Mouse (Mus musculus): Measurements from ENCODE around the gene 5031439G07Rik.
"Not testable (repeated sequence)": the region's sequence is repeated elsewhere in the genome, so short reads cannot be mapped to it uniquely, and the experiment has no call there.

The 5031439G07Rik gene

GRCm38 (mm10) chr15:84953259-84953658, 35.1 kb downstream of the 5031439G07Rik start:
- DNase-seq (ENCODE audit: low spot score) = no peak

GRCm38 (mm10) chr15:84950053-84950452, 38.3 kb downstream of the 5031439G07Rik start:
- peak; percentile 70 for DNase-seq (ENCODE audit: low spot score)

GRCm38 (mm10) chr15:84948990-84949389, 39.4 kb downstream of the 5031439G07Rik start:
- DNase-seq (ENCODE audit: low spot score) = no peak

- no peak for DNase-seq (ENCODE audit: low spot score)
Measured at GRCm38 (mm10) chr15:84944319-84944718, 44.0 kb downstream of the 5031439G07Rik start.

GRCm38 (mm10) chr15:84942647-84943285, 45.6 kb downstream of the 5031439G07Rik start:
- no peak for DNase-seq (ENCODE audit: low spot score)

- DNase-seq (ENCODE audit: low spot score) = no peak
Measured at GRCm38 (mm10) chr15:84940102-84940501, 48.2 kb downstream of the 5031439G07Rik start.

GRCm38 (mm10) chr15:84934901-84935300, 53.5 kb downstream of the 5031439G07Rik start:
- no peak for DNase-seq (ENCODE audit: low spot score)

- no peak for DNase-seq (ENCODE audit: low spot score)
Measured at GRCm38 (mm10) chr15:84932351-84932750, 56.0 kb downstream of the 5031439G07Rik start.

GRCm38 (mm10) chr15:84925495-84926018, 62.8 kb downstream of the 5031439G07Rik start:
- no peak for DNase-seq (ENCODE audit: low spot score)

- DNase-seq (ENCODE audit: low spot score) = no peak
Measured at GRCm38 (mm10) chr15:84924781-84925315, 63.5 kb downstream of the 5031439G07Rik start.

- DNase-seq (ENCODE audit: low spot score) = no peak
Measured at GRCm38 (mm10) chr15:84923508-84924181, 64.7 kb downstream of the 5031439G07Rik start.

- DNase-seq (ENCODE audit: low spot score) = peak; percentile 99
Measured at GRCm38 (mm10) chr15:84922884-84923507, 65.4 kb downstream of the 5031439G07Rik start, which contains the start of gene Nup50. Nup50 (plus strand) TSS chr15:84923411.

- no peak for DNase-seq (ENCODE audit: low spot score)
Measured at GRCm38 (mm10) chr15:84919938-84920337, 68.4 kb downstream of the 5031439G07Rik start, which contains the start of gene Gm29666. Gm29666 (minus strand) TSS chr15:84920038.

- no peak for DNase-seq (ENCODE audit: low spot score)
Measured at GRCm38 (mm10) chr15:84913201-84913600, 75.2 kb downstream of the 5031439G07Rik start.

- DNase-seq (ENCODE audit: low spot score) = no peak
Measured at GRCm38 (mm10) chr15:84903843-84904385, 84.4 kb downstream of the 5031439G07Rik start.

GRCm38 (mm10) chr15:84898077-84898476, 90.3 kb downstream of the 5031439G07Rik start:
- DNase-seq (ENCODE audit: low spot score) = no peak

GRCm38 (mm10) chr15:84896664-84897063, 91.7 kb downstream of the 5031439G07Rik start:
- DNase-seq (ENCODE audit: low spot score) = no peak

GRCm38 (mm10) chr15:84896216-84896615, 92.1 kb downstream of the 5031439G07Rik start:
- DNase-seq (ENCODE audit: low spot score) = not testable (repeated sequence)

Measured in left cerebral cortex, adult 11 months (tissue).